Mouse (Mus musculus): ENCODE measurements around the gene Nt5m. TPM values are rescaled to one million over a fixed set of nuclear protein-coding genes. Genes with fewer than 3 reads are reported as not detected.

Nt5m gene
- polyA plus RNA-seq, 1 experiment from 2014 or later: 39.4 TPM

- under 1% methylated on average over 69 of the region's 69 CpGs for WGBS
- Histone ChIP-seq H3K4me3 (peak overlapping the region; percentile 83), H3K27ac (peak overlapping the region; percentile 96), H3K9me3 (no peaks in the 10 kb centered on the region), H3K4me1 (peaks cover 22% of the 10 kb centered on the region), H3K36me3 (peaks cover 14% of the 10 kb centered on the region; the same call in 1 of the 2 replicates), H3K27me3 (ENCODE audit: insufficient read depth, poor library complexity, severe bottlenecking) (no peaks in the 10 kb centered on the region)
- DNase-seq (ENCODE audit: low spot score): peak; percentile 93
Observed at GRCm38 (mm10) chr11:59847891-59848884, 8.9 kb downstream of the Nt5m start.

- peaks cover 22% of the 10 kb centered on the region for H3K4me1 ChIP-seq
- H3K9me3 ChIP-seq: no peaks in the 10 kb centered on the region
- no peak overlapping the region for H3K27ac ChIP-seq
- no peaks in the 10 kb centered on the region for H3K27me3 ChIP-seq (ENCODE audit: insufficient read depth, poor library complexity, severe bottlenecking)
- peaks cover 23% of the 10 kb centered on the region for H3K36me3 ChIP-seq
- H3K4me3 ChIP-seq: no peak overlapping the region
- DNase-seq (ENCODE audit: low spot score): no peak
- WGBS: 57% methylated on average over 3 of the region's 3 CpGs
Observed at GRCm38 (mm10) chr11:59852865-59853264, 13.6 kb downstream of the Nt5m start.

- WGBS: 85% methylated on average over 11 of the region's 11 CpGs
- Histone ChIP-seq H3K36me3 (peaks cover 35% of the 10 kb centered on the region), H3K4me3 (no peak overlapping the region), H3K27me3 (ENCODE audit: insufficient read depth, poor library complexity, severe bottlenecking) (no peaks in the 10 kb centered on the region), H3K9me3 (no peaks in the 10 kb centered on the region), H3K4me1 (no peaks in the 10 kb centered on the region), H3K27ac (no peak overlapping the region)
- no peak for DNase-seq (ENCODE audit: low spot score)
Observed at GRCm38 (mm10) chr11:59860467-59860866, 21.2 kb downstream of the Nt5m start.

GRCm38 (mm10) chr11:59864316-59864715, 25.1 kb downstream of the Nt5m start:
- Histone ChIP-seq H3K27me3 (ENCODE audit: insufficient read depth, poor library complexity, severe bottlenecking) (no peaks in the 10 kb centered on the region), H3K9me3 (no peaks in the 10 kb centered on the region), H3K27ac (no peak overlapping the region), H3K4me1 (no peaks in the 10 kb centered on the region), H3K4me3 (no peak overlapping the region), H3K36me3 (peaks cover 34% of the 10 kb centered on the region)
- no peak for DNase-seq (ENCODE audit: low spot score)
- WGBS: 84% methylated on average over 6 of the region's 6 CpGs

- H3K4me1 ChIP-seq: 0 out of 2 replicates have a peak, but pooled peaks cover 4% of the 10 kb centered on the region
- no peak overlapping the region for H3K4me3 ChIP-seq
- no peaks in the 10 kb centered on the region for H3K27me3 ChIP-seq (ENCODE audit: insufficient read depth, poor library complexity, severe bottlenecking)
- peaks cover 48% of the 10 kb centered on the region for H3K36me3 ChIP-seq
- no peak for DNase-seq (ENCODE audit: low spot score)
- no peak overlapping the region for H3K27ac ChIP-seq
- WGBS: 77% methylated on average over 8 of the region's 8 CpGs
- H3K9me3 ChIP-seq: no peaks in the 10 kb centered on the region
Observed at GRCm38 (mm10) chr11:59872124-59872523, 32.9 kb downstream of the Nt5m start.

GRCm38 (mm10) chr11:59880031-59880430, 40.8 kb downstream of the Nt5m start:
- 30% methylated on average over 2 of the region's 2 CpGs for WGBS
- Histone ChIP-seq H3K27me3 (ENCODE audit: insufficient read depth, poor library complexity, severe bottlenecking) (no peaks in the 10 kb centered on the region), H3K27ac (peak overlapping the region; percentile 65), H3K4me3 (no peak overlapping the region), H3K9me3 (no peaks in the 10 kb centered on the region), H3K36me3 (peaks cover 35% of the 10 kb centered on the region), H3K4me1 (peaks cover 16% of the 10 kb centered on the region)
- peak; percentile 87 for DNase-seq (ENCODE audit: low spot score)

- Histone ChIP-seq H3K27ac (peak overlapping the region; percentile 76), H3K4me1 (peaks cover 27% of the 10 kb centered on the region), H3K36me3 (no peaks in the 10 kb centered on the region), H3K9me3 (no peaks in the 10 kb centered on the region), H3K27me3 (ENCODE audit: insufficient read depth, poor library complexity, severe bottlenecking) (no peaks in the 10 kb centered on the region), H3K4me3 (no peak overlapping the region)
- DNase-seq (ENCODE audit: low spot score): no peak
- WGBS: 44% methylated on average over 17 of the region's 17 CpGs
Observed at GRCm38 (mm10) chr11:59885217-59885986, 46.2 kb downstream of the Nt5m start.

- no peak overlapping the region for H3K27ac ChIP-seq
- no peaks in the 10 kb centered on the region for H3K9me3 ChIP-seq
- no peak overlapping the region for H3K4me3 ChIP-seq
- H3K27me3 ChIP-seq (ENCODE audit: insufficient read depth, poor library complexity, severe bottlenecking): no peaks in the 10 kb centered on the region
- H3K36me3 ChIP-seq: no peaks in the 10 kb centered on the region
- WGBS: 74% methylated on average over 1 of the region's 1 CpGs
- DNase-seq (ENCODE audit: low spot score): no peak
- peaks cover 20% of the 10 kb centered on the region for H3K4me1 ChIP-seq
Observed at GRCm38 (mm10) chr11:59886952-59887351, 47.7 kb downstream of the Nt5m start.

GRCm38 (mm10) chr11:59888151-59888550, 48.9 kb downstream of the Nt5m start:
- Histone ChIP-seq H3K4me1 (peaks cover 20% of the 10 kb centered on the region), H3K9me3 (no peaks in the 10 kb centered on the region), H3K36me3 (no peaks in the 10 kb centered on the region), H3K4me3 (no peak overlapping the region), H3K27me3 (ENCODE audit: insufficient read depth, poor library complexity, severe bottlenecking) (no peaks in the 10 kb centered on the region), H3K27ac (no peak overlapping the region)
- 70% methylated on average over 5 of the region's 5 CpGs for WGBS
- no peak for DNase-seq (ENCODE audit: low spot score)

GRCm38 (mm10) chr11:59891854-59892253, 52.6 kb downstream of the Nt5m start:
- H3K4me3 ChIP-seq: no peak overlapping the region
- 68% methylated on average over 6 of the region's 6 CpGs for WGBS
- H3K27ac ChIP-seq: peak overlapping the region; percentile 29
- H3K36me3 ChIP-seq: no peaks in the 10 kb centered on the region
- DNase-seq (ENCODE audit: low spot score): no peak
- no peaks in the 10 kb centered on the region for H3K9me3 ChIP-seq
- H3K27me3 ChIP-seq (ENCODE audit: insufficient read depth, poor library complexity, severe bottlenecking): no peaks in the 10 kb centered on the region
- H3K4me1 ChIP-seq: peaks cover 29% of the 10 kb centered on the region

- peaks cover 41% of the 10 kb centered on the region for H3K4me1 ChIP-seq
- H3K27me3 ChIP-seq (ENCODE audit: insufficient read depth, poor library complexity, severe bottlenecking): no peaks in the 10 kb centered on the region
- H3K36me3 ChIP-seq: no peaks in the 10 kb centered on the region
- no peak overlapping the region for H3K4me3 ChIP-seq
- no peak for DNase-seq (ENCODE audit: low spot score)
- H3K27ac ChIP-seq: no peak overlapping the region
- WGBS: 60% methylated on average over 10 of the region's 10 CpGs
- no peaks in the 10 kb centered on the region for H3K9me3 ChIP-seq
Observed at GRCm38 (mm10) chr11:59893153-59893788, 54.0 kb downstream of the Nt5m start.

GRCm38 (mm10) chr11:59894916-59895315, 55.7 kb downstream of the Nt5m start:
- Histone ChIP-seq H3K9me3 (no peaks in the 10 kb centered on the region), H3K4me3 (no peak overlapping the region), H3K27ac (0 out of 2 replicates have a peak overlapping the region, but pooled peaks have one; percentile 52), H3K4me1 (peaks cover 58% of the 10 kb centered on the region), H3K36me3 (no peaks in the 10 kb centered on the region), H3K27me3 (ENCODE audit: insufficient read depth, poor library complexity, severe bottlenecking) (no peaks in the 10 kb centered on the region)
- WGBS: 42% methylated on average over 6 of the region's 6 CpGs
- no peak for DNase-seq (ENCODE audit: low spot score)

Measured in heart, embryonic 10.5 days (tissue).